Mouse (Mus musculus): Measurements from ENCODE around the gene Npm3. TPM values are rescaled to one million over a fixed set of nuclear protein-coding genes. Genes with fewer than 3 reads are reported as not detected.
A peak's percentile ranks its signal among the peaks of the same experiment; 100 is the strongest.

Gene Npm3
- polyA plus RNA-seq, 2 experiments = 10.6 to 59.0 TPM

DNA sequence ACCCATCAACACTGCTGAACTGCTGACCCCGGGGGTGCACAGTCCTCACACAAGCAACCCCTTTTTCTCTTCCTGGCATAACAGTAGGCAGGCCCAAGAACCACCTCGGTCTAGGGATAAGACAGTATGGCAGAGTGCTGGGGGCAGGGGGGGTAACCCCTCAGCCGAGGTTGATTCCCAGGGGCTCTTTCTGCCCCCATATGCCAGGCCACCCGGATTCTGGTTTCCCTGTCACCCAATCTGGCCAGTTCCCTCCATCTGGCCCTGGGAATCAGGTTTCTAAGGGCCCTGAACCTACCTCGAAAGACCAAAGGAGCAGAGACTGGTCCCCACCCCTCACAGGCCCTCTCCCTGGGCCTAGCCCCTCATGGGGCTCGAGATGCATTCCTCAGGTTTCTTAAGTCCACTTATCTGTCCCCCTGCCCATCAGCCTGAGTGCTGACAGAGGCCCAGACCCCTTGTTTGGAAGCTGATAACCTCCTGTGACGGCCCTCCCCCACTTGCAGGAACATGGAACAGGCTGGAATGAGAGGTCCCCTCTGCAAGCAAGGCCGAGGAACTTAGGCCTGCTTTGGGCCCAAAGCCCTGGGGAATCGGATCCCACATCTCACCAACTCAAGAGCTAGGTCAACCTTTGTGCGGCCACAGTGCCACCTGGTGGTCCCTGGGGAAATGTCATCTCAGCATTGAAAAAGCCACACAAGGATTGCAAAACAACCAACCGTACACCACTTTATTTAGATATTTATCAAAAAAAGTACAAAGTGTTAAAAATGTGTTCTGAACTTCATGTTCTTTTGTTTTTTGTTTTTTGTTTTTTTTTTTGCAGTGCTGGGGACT, 2.1 kb downstream of the Npm3 start:
- H3K27me3 ChIP-seq (ENCODE audit: control insufficient read depth, insufficient read depth, low read length) = peaks cover 41% of the 10 kb centered on the region
- H3K4me2 ChIP-seq (ENCODE audit: low read depth) = no peak overlapping the region
- ATAC-seq (ENCODE audit: insufficient read depth) (no peak), DNase-seq (ENCODE audit: low read depth in 3 of 3, low spot score in 3 of 3) (peak; percentile 64 to 76 (median 67))
- 28% methylated on average over 11 of the region's 11 CpGs for WGBS (ENCODE audit: insufficient replicate concordance)
- peaks cover 0 to 8% of the 10 kb centered on the region in 2 experiments; a peak in 1 of 4 replicates for H3K4me1 ChIP-seq (replicated peaks; ENCODE audit: control insufficient read depth in 2 of 2, insufficient read depth in 2 of 2, low read length in 1 of 2)
- no peak for TF ChIP-seq EP300 (IDR thresholded peaks at IDR 0.05; ENCODE audit: low read depth)
- peak; percentile 95 for TF ChIP-seq CTCF (IDR thresholded peaks at IDR 0.05; ENCODE audit: low read depth)
- H3K36me3 ChIP-seq (replicated peaks; ENCODE audit: control insufficient read depth, insufficient read depth, low read depth) = peaks cover 6% of the 10 kb centered on the region
- no peak overlapping the region for H3K4me3 ChIP-seq (ENCODE audit: insufficient read depth in 1 of 2, low read depth in 2 of 2, low read length in 2 of 2)
- no peak overlapping the region for H3K27ac ChIP-seq
- no peaks in the 10 kb centered on the region for H3K9me3 ChIP-seq (ENCODE audit: control insufficient read depth, low read length)
- H3K9ac ChIP-seq (replicated peaks) = no peak overlapping the region

DNA sequence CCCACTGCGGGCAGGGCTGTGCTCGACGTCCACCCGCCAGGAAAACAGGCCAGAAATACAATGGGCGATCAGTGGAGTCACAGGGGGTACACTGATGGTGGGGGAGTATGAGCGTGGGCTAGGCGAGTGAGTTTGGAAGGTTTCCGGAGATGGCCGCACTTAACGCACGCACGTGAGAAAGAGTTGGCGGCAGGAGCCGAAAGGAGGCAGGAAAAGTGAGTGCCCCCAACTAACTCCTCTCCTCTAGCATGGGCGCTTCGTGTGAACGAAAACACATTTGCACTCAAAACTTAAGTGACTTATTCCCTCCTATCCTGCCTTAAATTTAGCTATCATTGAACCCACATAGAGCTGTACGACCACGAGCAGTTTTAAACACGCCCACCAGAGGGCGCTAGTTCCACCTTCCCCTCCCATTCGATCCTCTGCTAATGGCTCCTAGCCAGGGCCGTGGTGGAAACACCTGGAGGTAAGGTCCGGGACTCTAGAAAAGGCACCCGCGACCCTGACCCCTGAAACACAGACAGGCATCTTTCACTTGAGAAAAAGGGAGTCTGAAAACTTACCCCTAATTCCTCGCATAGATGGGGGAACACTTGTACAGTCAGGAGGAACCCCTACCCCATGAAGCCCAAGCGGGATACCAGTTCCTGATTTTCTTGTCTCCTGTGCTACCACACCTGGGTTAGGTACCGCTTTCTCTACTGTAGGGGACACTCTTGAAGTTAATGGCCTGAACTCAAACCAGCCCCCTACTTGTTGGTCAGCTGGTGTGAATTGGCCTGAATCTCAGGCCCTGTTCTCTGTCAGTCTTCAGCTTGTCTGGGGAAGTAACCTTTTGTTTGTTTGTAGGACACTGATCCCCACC, 3.0 kb downstream of the Npm3 start:
- Histone ChIP-seq H3K27ac (no peak overlapping the region), H3K9me3 (ENCODE audit: control insufficient read depth, low read length) (no peaks in the 10 kb centered on the region), H3K4me2 (ENCODE audit: low read depth) (no peak overlapping the region; the same call in 1 of the 2 replicates), H3K27me3 (ENCODE audit: control insufficient read depth, insufficient read depth, low read length) (peaks cover 49% of the 10 kb centered on the region), H3K4me3 (ENCODE audit: insufficient read depth in 1 of 2, low read depth in 2 of 2, low read length in 2 of 2) (no peak overlapping the region), H3K36me3 (replicated peaks; ENCODE audit: control insufficient read depth, insufficient read depth, low read depth) (peaks cover under 1% of the 10 kb centered on the region), H3K9ac (replicated peaks) (no peak overlapping the region), H3K4me1 (replicated peaks; ENCODE audit: control insufficient read depth in 2 of 2, insufficient read depth in 2 of 2, low read length in 1 of 2) (peaks cover 0 to 8% of the 10 kb centered on the region in 2 experiments; a peak in 1 of 4 replicates)
- DNase-seq (ENCODE audit: low read depth in 3 of 3, low spot score in 3 of 3) (peak; percentile 53 to 61 (median 60)), ATAC-seq (ENCODE audit: insufficient read depth) (no peak)
- 9% methylated on average over 29 of the region's 29 CpGs for WGBS (ENCODE audit: insufficient replicate concordance)
- TF ChIP-seq CTCF (IDR thresholded peaks at IDR 0.05; ENCODE audit: low read depth) (peak; percentile 96), EP300 (IDR thresholded peaks at IDR 0.05; ENCODE audit: low read depth) (no peak)

DNA sequence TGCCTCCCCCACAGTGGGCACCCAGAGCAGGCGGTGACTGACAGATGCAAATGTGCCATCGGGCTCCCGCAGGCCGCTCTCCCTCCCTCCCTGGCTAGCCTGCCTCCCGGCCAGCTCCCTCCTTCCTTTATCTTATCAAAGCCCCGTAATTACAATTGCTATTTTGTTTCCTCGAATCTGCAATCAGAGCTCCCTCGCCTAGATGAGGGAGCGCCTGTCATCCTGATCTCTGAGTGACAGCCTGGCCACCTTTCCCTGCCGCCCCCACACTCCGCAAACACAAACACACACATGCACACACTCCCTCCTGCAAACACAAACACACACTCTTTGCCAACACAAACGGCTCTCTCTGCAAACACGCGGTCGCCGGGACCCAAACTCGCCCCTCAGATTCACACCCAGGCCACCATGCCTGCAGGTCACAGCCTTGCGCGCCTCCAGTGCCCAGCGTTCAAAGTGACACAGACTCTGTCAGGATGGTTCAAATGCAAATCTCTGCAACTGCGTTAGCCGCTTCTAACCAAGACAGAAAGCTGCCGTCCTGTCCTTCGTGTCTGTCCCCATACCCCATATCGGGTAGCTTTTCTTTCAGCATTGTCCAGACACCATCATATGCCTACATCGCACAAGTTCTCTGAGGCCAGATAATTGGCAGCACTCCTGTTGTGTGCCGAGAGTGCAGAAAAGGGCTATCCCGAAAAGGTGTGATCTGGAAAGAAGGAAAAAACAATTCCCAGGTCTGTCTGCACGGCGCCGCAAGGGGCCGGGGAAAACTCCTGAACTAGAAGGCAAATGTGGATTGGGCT, 3.8 kb downstream of the Npm3 start:
- Histone ChIP-seq H3K27me3 (ENCODE audit: control insufficient read depth, insufficient read depth, low read length) (peaks cover 58% of the 10 kb centered on the region), H3K4me2 (ENCODE audit: low read depth) (no peak overlapping the region; the same call in 1 of the 2 replicates), H3K27ac (no peak overlapping the region), H3K4me3 (ENCODE audit: insufficient read depth in 1 of 2, low read depth in 2 of 2, low read length in 2 of 2) (no peak overlapping the region; a peak in 1 of 4 replicates), H3K9me3 (ENCODE audit: control insufficient read depth, low read length) (no peaks in the 10 kb centered on the region), H3K36me3 (replicated peaks; ENCODE audit: control insufficient read depth, insufficient read depth, low read depth) (no peaks in the 10 kb centered on the region), H3K4me1 (replicated peaks; ENCODE audit: control insufficient read depth in 2 of 2, insufficient read depth in 2 of 2, low read length in 1 of 2) (peaks cover 0 to 8% of the 10 kb centered on the region in 2 experiments; a peak in 1 of 4 replicates), H3K9ac (replicated peaks) (no peak overlapping the region)
- WGBS (ENCODE audit: insufficient replicate concordance) = 6% methylated on average over 32 of the region's 32 CpGs
- ATAC-seq (ENCODE audit: insufficient read depth) (no peak), DNase-seq (ENCODE audit: low read depth in 3 of 3, low spot score in 3 of 3) (no peak)
- TF ChIP-seq EP300 (IDR thresholded peaks at IDR 0.05; ENCODE audit: low read depth) (no peak), CTCF (IDR thresholded peaks at IDR 0.05; ENCODE audit: low read depth) (no peak)

DNA sequence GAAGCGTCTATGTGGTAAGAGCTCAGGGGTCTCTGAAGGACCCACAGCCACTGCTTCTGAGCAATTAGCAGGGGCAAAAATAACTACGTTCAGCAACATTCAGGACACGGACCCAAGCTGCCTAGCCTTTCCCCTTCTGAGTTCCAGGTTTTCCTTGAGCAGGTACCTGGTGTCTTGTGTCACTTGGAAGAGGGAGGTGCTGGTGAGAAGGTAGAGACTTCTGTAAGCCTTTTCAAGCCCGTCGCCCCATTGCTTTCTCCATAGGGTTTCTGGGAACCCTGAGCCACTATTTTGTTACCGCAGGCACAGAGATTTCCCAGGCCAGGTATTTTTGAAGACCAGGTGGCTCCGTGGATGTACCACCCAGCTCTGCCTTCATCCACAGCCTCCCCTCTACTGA, 5.8 kb downstream of the Npm3 start:
- H3K4me3 ChIP-seq (ENCODE audit: insufficient read depth in 1 of 2, low read depth in 2 of 2, low read length in 2 of 2) = no peak overlapping the region
- TF ChIP-seq EP300 (IDR thresholded peaks at IDR 0.05; ENCODE audit: low read depth) = no peak
- no peak for TF ChIP-seq CTCF (IDR thresholded peaks at IDR 0.05; ENCODE audit: low read depth)
- H3K36me3 ChIP-seq (replicated peaks; ENCODE audit: control insufficient read depth, insufficient read depth, low read depth) = no peaks in the 10 kb centered on the region
- no peak overlapping the region for H3K4me2 ChIP-seq (ENCODE audit: low read depth)
- peaks cover 0 to 5% of the 10 kb centered on the region in 2 experiments; a peak in 1 of 4 replicates for H3K4me1 ChIP-seq (replicated peaks; ENCODE audit: control insufficient read depth in 2 of 2, insufficient read depth in 2 of 2, low read length in 1 of 2)
- ATAC-seq (ENCODE audit: insufficient read depth) (no peak), DNase-seq (ENCODE audit: low read depth in 3 of 3, low spot score in 3 of 3) (no peak)
- 20% methylated on average over 7 of the region's 7 CpGs for WGBS (ENCODE audit: insufficient replicate concordance)
- no peaks in the 10 kb centered on the region for H3K9me3 ChIP-seq (ENCODE audit: control insufficient read depth, low read length)
- H3K27ac ChIP-seq = no peak overlapping the region
- no peak overlapping the region for H3K9ac ChIP-seq (replicated peaks)
- peaks cover 77% of the 10 kb centered on the region for H3K27me3 ChIP-seq (ENCODE audit: control insufficient read depth, insufficient read depth, low read length)

All from liver, embryonic 14.5 days (tissue).